Mouse (Mus musculus): ENCODE data around the gene C87436. TPM values are rescaled to one million over a fixed set of nuclear protein-coding genes. Genes with fewer than 3 reads are reported as not detected.

The C87436 gene
- polyA plus RNA-seq (2021), result 16.1 TPM

- ChIA-PET CTCF (interaction anchor here (1.3 to 1.9 kb wide), 3 partner anchors 10 to 103 kb away, joined by 3 to 7 read pairs (median 5); no protein-coding TSS in a partner anchor), POLR2A (interaction anchor here (0.7 to 1.6 kb wide), 3 partner anchors 12 to 86 kb away, joined by 3 read pairs; no protein-coding TSS in a partner anchor)
- in situ Hi-C loops (cut with MboI; ENCODE audit: low pct_unique_long_range_greater_than_20kb), result loop anchor here (10.0 kb wide), 2 partner anchors 96 to 236 kb away; no protein-coding TSS in a partner anchor
- peak; percentile 84 for DNase-seq (ENCODE audit: low read depth, low spot score)
- no peaks in the 10 kb centered on the region for H3K27me3 ChIP-seq
- peak; percentile 82 for ATAC-seq
- peak; percentile 75 for TF ChIP-seq CTCF (IDR thresholded peaks at IDR 0.05)
Observed at GRCm38 (mm10) chr6:86438272-86439118, at the start of gene C87436. Gene C87436, plus strand, starts transcription at chr6:86438374.

GRCm38 (mm10) chr6:86388461-86388860 lies 49.7 kb upstream of the C87436 start:
- ChIA-PET POLR2A (no interaction called here), CTCF (no interaction called here)
- no peak for DNase-seq (ENCODE audit: low read depth, low spot score)
- ATAC-seq, result no peak
- no peak for TF ChIP-seq CTCF (IDR thresholded peaks at IDR 0.05)
- H3K27me3 ChIP-seq, result no peaks in the 10 kb centered on the region
- in situ Hi-C loops (cut with MboI; ENCODE audit: low pct_unique_long_range_greater_than_20kb), result no loop called here

- in situ Hi-C loops (cut with MboI; ENCODE audit: low pct_unique_long_range_greater_than_20kb), result no loop called here
- no peaks in the 10 kb centered on the region for H3K27me3 ChIP-seq
- ChIA-PET CTCF (interaction anchor here (0.9 to 2.1 kb wide), 2 partner anchors 9 to 26 kb away, joined by 3 to 9 read pairs; partner anchors contain the start of gene Fam136a), POLR2A (no interaction called here)
- DNase-seq (ENCODE audit: low read depth, low spot score) (no peak), ATAC-seq (no peak)
- TF ChIP-seq CTCF (IDR thresholded peaks at IDR 0.05), result no peak
Observed at GRCm38 (mm10) chr6:86391326-86391725, 46.8 kb upstream of the C87436 start.

- no peak for TF ChIP-seq CTCF (IDR thresholded peaks at IDR 0.05)
- DNase-seq (ENCODE audit: low read depth, low spot score), result no peak
- in situ Hi-C loops (cut with MboI; ENCODE audit: low pct_unique_long_range_greater_than_20kb), result no loop called here
- ATAC-seq, result no peak
- CTCF ChIA-PET, result no interaction called here
- POLR2A ChIA-PET, result interaction anchor here (0.7 kb wide), 1 partner anchor 211 kb away, joined by 3 read pairs; no protein-coding TSS in a partner anchor
- no peaks in the 10 kb centered on the region for H3K27me3 ChIP-seq
Observed at GRCm38 (mm10) chr6:86393187-86393586, 45.0 kb upstream of the C87436 start.

GRCm38 (mm10) chr6:86394078-86394720 lies 44.0 kb upstream of the C87436 start:
- in situ Hi-C loops (cut with MboI; ENCODE audit: low pct_unique_long_range_greater_than_20kb), result no loop called here
- no peak for TF ChIP-seq CTCF (IDR thresholded peaks at IDR 0.05)
- H3K27me3 ChIP-seq, result no peaks in the 10 kb centered on the region
- DNase-seq (ENCODE audit: low read depth, low spot score) (no peak), ATAC-seq (no peak)
- ChIA-PET POLR2A (interaction anchor here (0.6 to 1.0 kb wide), 3 partner anchors 8 to 210 kb away, joined by 3 to 5 read pairs (median 3); no protein-coding TSS in a partner anchor), CTCF (no interaction called here)

GRCm38 (mm10) chr6:86395021-86395420 lies 43.2 kb upstream of the C87436 start:
- ChIA-PET CTCF (interaction anchor here (0.8 to 1.3 kb wide), 3 partner anchors 10 to 30 kb away, joined by 3 to 6 read pairs (median 5); no protein-coding TSS in a partner anchor), POLR2A (interaction anchor here (1.0 to 1.2 kb wide), 2 partner anchors 15 to 23 kb away, joined by 3 read pairs; partner anchors contain the start of gene Snrpg)
- no peak for ATAC-seq
- H3K27me3 ChIP-seq, result no peaks in the 10 kb centered on the region
- DNase-seq (ENCODE audit: low read depth, low spot score), result no peak
- TF ChIP-seq CTCF (IDR thresholded peaks at IDR 0.05), result no peak
- in situ Hi-C loops (cut with MboI; ENCODE audit: low pct_unique_long_range_greater_than_20kb), result no loop called here

GRCm38 (mm10) chr6:86395969-86396368 lies 42.2 kb upstream of the C87436 start:
- POLR2A ChIA-PET, result interaction anchor here (0.6 to 2.4 kb wide), 5 partner anchors 9 to 294 kb away, joined by 3 to 15 read pairs (median 3); partner anchors contain the start of genes Fam136a and Snrpg
- no peaks in the 10 kb centered on the region for H3K27me3 ChIP-seq
- no peak for TF ChIP-seq CTCF (IDR thresholded peaks at IDR 0.05)
- ATAC-seq (no peak), DNase-seq (ENCODE audit: low read depth, low spot score) (no peak)
- CTCF ChIA-PET, result interaction anchor here (0.8 to 1.3 kb wide), 4 partner anchors 9 to 31 kb away, joined by 3 to 6 read pairs (median 4); partner anchors contain the start of gene Fam136a
- in situ Hi-C loops (cut with MboI; ENCODE audit: low pct_unique_long_range_greater_than_20kb), result no loop called here

GRCm38 (mm10) chr6:86396581-86397256 lies 41.5 kb upstream of the C87436 start, which contains the start of gene Pcyox1:
Gene Pcyox1, minus strand, starts transcription at chr6:86397154.
- DNase-seq (ENCODE audit: low read depth, low spot score) (no peak), ATAC-seq (peak; percentile 70)
- in situ Hi-C loops (cut with MboI; ENCODE audit: low pct_unique_long_range_greater_than_20kb), result no loop called here
- H3K27me3 ChIP-seq, result no peaks in the 10 kb centered on the region
- POLR2A ChIA-PET, result interaction anchor here (1.0 to 2.6 kb wide), 3 partner anchors 9 to 31 kb away, joined by 3 to 15 read pairs (median 11); partner anchors contain the start of genes Fam136a and Snrpg
- no peak for TF ChIP-seq CTCF (IDR thresholded peaks at IDR 0.05)
- CTCF ChIA-PET, result interaction anchor here (1.0 to 1.1 kb wide), 2 partner anchors 10 to 31 kb away, joined by 3 to 4 read pairs; partner anchors contain the start of gene Fam136a

- CTCF ChIA-PET, result interaction anchor here (1.0 to 4.9 kb wide), 3 partner anchors 11 to 32 kb away, joined by 3 to 50 read pairs (median 4); partner anchors contain the start of gene Fam136a
- POLR2A ChIA-PET, result interaction anchor here (2.4 to 2.6 kb wide), 2 partner anchors 26 to 31 kb away, joined by 11 to 15 read pairs; partner anchors contain the start of genes Fam136a and Snrpg
- no peak for DNase-seq (ENCODE audit: low read depth, low spot score)
- TF ChIP-seq CTCF (IDR thresholded peaks at IDR 0.05), result no peak
- H3K27me3 ChIP-seq, result no peaks in the 10 kb centered on the region
- in situ Hi-C loops (cut with MboI; ENCODE audit: low pct_unique_long_range_greater_than_20kb), result no loop called here
- ATAC-seq, result no peak
Observed at GRCm38 (mm10) chr6:86397257-86397980, 40.8 kb upstream of the C87436 start.
